Comparison of ENCODE assay signal across 10 mouse cellular contexts in the genomic region with DNA sequence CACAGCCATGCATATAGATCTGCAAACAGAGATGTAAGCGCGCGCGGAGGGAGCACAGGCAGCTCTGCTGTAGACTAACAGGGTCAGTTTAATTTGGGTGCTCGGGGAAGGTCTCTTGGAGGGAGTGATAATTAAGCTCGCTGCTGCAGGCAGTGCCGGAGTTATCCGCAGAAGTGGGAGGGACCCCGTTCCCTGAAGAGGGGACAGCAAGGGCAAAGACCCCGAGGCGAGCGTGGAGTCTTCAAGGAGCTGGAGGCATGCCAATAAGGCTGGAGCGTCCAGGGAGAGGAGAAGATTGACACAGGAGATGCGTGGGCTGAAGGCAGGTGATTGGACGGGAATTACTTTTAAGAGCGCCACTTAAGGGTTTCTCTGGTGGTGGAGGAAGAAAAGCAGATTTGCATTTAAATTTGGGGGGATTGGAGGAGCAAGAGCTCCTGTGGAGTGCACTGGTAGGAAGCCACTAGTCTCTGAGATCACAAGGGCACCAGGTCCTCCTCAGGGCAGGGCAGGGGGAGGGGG. TPM values are rescaled to one million over a fixed set of nuclear protein-coding genes. Genes with fewer than 3 reads are reported as not detected.
DNase-seq lines count a peak whose midpoint lies in the region; ATAC-seq and TF ChIP-seq lines count a peak whose summit lies in the region.
"Had no signal": no experiment of that assay in that cellular context is flagged by ENCODE, and none has a peak within 500 bp of the region (broad histone marks: within the 10 kb centered on the region; RNA-seq: fewer than 3 reads in every experiment).

No protein-coding gene starts in this region.

- H3K4me3 ChIP-seq in kidney, embryonic 16.5 days (ENCODE audit: low read length) = peak overlapping the region; percentile 24
- peak overlapping the region; percentile 26 for H3K4me3 ChIP-seq in forebrain, postnatal 0 days (ENCODE audit: low read depth, low read length)
- H3K4me3 ChIP-seq in midbrain, embryonic 15.5 days = peak overlapping the region; percentile 28

- WGBS in kidney, embryonic 16.5 days = under 1% methylated on average over 16 of the region's 16 CpGs
- WGBS in forebrain, postnatal 0 days = under 1% methylated on average over 16 of the region's 16 CpGs
- WGBS in midbrain, embryonic 15.5 days = under 1% methylated on average over 16 of the region's 16 CpGs

- peak overlapping the region; percentile 50 for H3K4me2 ChIP-seq in kidney, embryonic 16.5 days (replicated peaks; ENCODE audit: low read depth, low read length)
- peak overlapping the region; percentile 56 for H3K4me2 ChIP-seq in forebrain, postnatal 0 days (ENCODE audit: low read depth)
- H3K4me2 ChIP-seq in midbrain, embryonic 15.5 days = peak overlapping the region; percentile 61

- 0 out of 2 replicates have a peak, but pooled peaks cover 2% of the 10 kb centered on the region for H3K27me3 ChIP-seq in kidney, embryonic 16.5 days (ENCODE audit: insufficient read depth, low read length)
- no peaks in the 10 kb centered on the region for H3K27me3 ChIP-seq in forebrain, postnatal 0 days (ENCODE audit: insufficient read depth, low read length)
- 0 out of 2 replicates have a peak, but pooled peaks cover 2% of the 10 kb centered on the region for H3K27me3 ChIP-seq in midbrain, embryonic 15.5 days (replicated peaks)
- H3K27me3 ChIP-seq: Patski had no signal

- peaks cover 13% of the 10 kb centered on the region; the same call in 1 of the 2 replicates for H3K4me1 ChIP-seq in kidney, embryonic 16.5 days (ENCODE audit: insufficient read depth, low read length)
- H3K4me1 ChIP-seq in forebrain, postnatal 0 days (ENCODE audit: insufficient read depth) = peaks cover 7% of the 10 kb centered on the region
- peaks cover 15% of the 10 kb centered on the region for H3K4me1 ChIP-seq in midbrain, embryonic 15.5 days

- H3K9ac ChIP-seq in kidney, embryonic 16.5 days (replicated peaks; ENCODE audit: low read length) = no peak overlapping the region
- H3K9ac ChIP-seq in forebrain, postnatal 0 days = peak overlapping the region; percentile 18; the same call in 1 of the 2 replicates
- 0 out of 2 replicates have a peak overlapping the region, but pooled peaks have one; percentile 2 for H3K9ac ChIP-seq in midbrain, embryonic 15.5 days

- no peaks in the 10 kb centered on the region for H3K9me3 ChIP-seq in kidney, embryonic 16.5 days (ENCODE audit: low read length)
- no peaks in the 10 kb centered on the region for H3K9me3 ChIP-seq in forebrain, postnatal 0 days (ENCODE audit: low read length)
- H3K9me3 ChIP-seq in midbrain, embryonic 15.5 days = no peaks in the 10 kb centered on the region

- H3K36me3 ChIP-seq in kidney, embryonic 16.5 days (ENCODE audit: insufficient read depth, low read length) = no peaks in the 10 kb centered on the region
- no peaks in the 10 kb centered on the region; the same call in 1 of the 2 replicates for H3K36me3 ChIP-seq in forebrain, postnatal 0 days (ENCODE audit: insufficient read depth)
- H3K36me3 ChIP-seq in midbrain, embryonic 15.5 days (replicated peaks) = no peaks in the 10 kb centered on the region

- no peak overlapping the region for H3K27ac ChIP-seq in kidney, embryonic 16.5 days (ENCODE audit: low read length)
- H3K27ac ChIP-seq in forebrain, postnatal 0 days (ENCODE audit: low read depth, low read length) = no peak overlapping the region
- H3K27ac ChIP-seq in midbrain, embryonic 15.5 days = no peak overlapping the region

- TF ChIP-seq CTCF in forebrain, postnatal 0 days (IDR thresholded peaks at IDR 0.05; ENCODE audit: low read depth) = no peak

- no peak for DNase-seq in kidney, adult 11 months
- DNase-seq in cerebellum, adult 9-10 months = peak; percentile 57
- peak; percentile 32 for DNase-seq in forebrain, postnatal 0 days
- no peak for DNase-seq in Muller cell, postnatal 12 days (ENCODE audit: inconsistent ontology term)
- DNase-seq in frontal cortex, postnatal 36 days (ENCODE audit: low spot score in 2 of 2) = no peak

- 0 out of 2 replicates have a peak, but pooled peaks have one; percentile 4 for ATAC-seq in kidney, embryonic 16.5 days (ENCODE audit: low FRiP score, low TSS enrichment)
- peak; percentile 47; the same call in 1 of the 2 replicates for ATAC-seq in forebrain, postnatal 0 days
- ATAC-seq in midbrain, embryonic 15.5 days (replicated peaks) = peak; percentile 63
- no peak for ATAC-seq in granulocyte monocyte progenitor cell, adult 5-6 weeks (replicated peaks; ENCODE audit: poor library complexity, severe bottlenecking)
- ATAC-seq: Patski had no signal

RNA-seq across cellular contexts. Expression of gene Lep, which starts 43.1 kb away (rescaled TPM):
- not detected in 2 replicates for polyA plus RNA-seq in kidney, embryonic 16.5 days (2015; fragmentation: Nextera tagmentation; extraction: Ambion mirVana)
- total RNA-seq in forebrain, postnatal 0 days (2014; rRNA removed) = not detected in 2 replicates
- not detected in 2 replicates for polyA plus RNA-seq in forebrain, postnatal 0 days (2015; fragmentation: Nextera tagmentation; extraction: Ambion mirVana)
- not detected in 2 replicates for polyA plus RNA-seq in midbrain, embryonic 15.5 days (2015; fragmentation: Nextera tagmentation; extraction: Ambion mirVana)
- not detected in 2 replicates for total RNA-seq in granulocyte monocyte progenitor cell, adult 5-6 weeks (2014; fragmentation: Nextera tagmentation)
- total RNA-seq in granulocyte monocyte progenitor cell, adult 5-6 weeks (2017) = not detected in 2 replicates
- total RNA-seq: hematopoietic stem cell, adult 5-6 weeks had no signal

Comparison
In these comparisons a context has a peak if more than half of its experiments do, and no peak if none do; other contexts are left out.
1. DNase-seq: peak in cerebellum, adult 9-10 months (single experiment) and forebrain, postnatal 0 days (single experiment); none in kidney, adult 11 months (single experiment), Muller cell, postnatal 12 days (single experiment) and frontal cortex, postnatal 36 days (0 of 2).
2. Peak in every context shown above with its lines, with median percentiles within 50 percentile points of each other: H3K4me2 ChIP-seq and H3K4me3 ChIP-seq.